Mouse (Mus musculus): ENCODE data around the gene Clic5.

DNA sequence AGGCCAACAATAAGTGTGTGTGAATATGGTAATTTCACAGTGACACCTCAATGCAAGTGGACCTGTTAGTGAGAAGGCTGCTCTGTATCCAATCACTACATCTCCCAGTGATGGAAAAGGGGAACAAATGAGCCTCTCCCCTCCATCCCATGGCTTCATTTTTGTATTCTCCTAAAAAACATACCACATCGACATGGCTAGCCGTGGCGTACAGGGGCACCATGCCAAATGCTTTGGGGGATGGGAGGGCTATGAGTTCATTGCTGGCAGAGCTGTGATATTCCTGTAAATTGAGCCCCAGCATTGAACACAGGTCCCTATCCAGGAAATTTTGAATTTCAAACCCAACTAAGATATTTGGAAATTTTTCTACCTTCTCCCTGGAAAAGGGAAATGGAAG lies 11.1 kb upstream of the Clic5 start:
- TF ChIP-seq CTCF (IDR thresholded peaks at IDR 0.05; ENCODE audit: control insufficient read depth, insufficient read depth, insufficient replicate concordance, low read depth, low read length) (no peak), POLR2A (IDR thresholded peaks at IDR 0.05; ENCODE audit: control insufficient read depth, low read depth, low read length) (no peak)

All from testis, adult 2 months (tissue).